Mouse (Mus musculus): ENCODE data around the gene Wbp2nl.
"Not testable (repeated sequence)": the region's sequence is repeated elsewhere in the genome, so short reads cannot be mapped to it uniquely, and the experiment has no call there.

Gene Wbp2nl

GRCm38 (mm10) chr15:82348999-82349341, 50.2 kb downstream of the Wbp2nl start:
- DNase-seq (ENCODE audit: low spot score) = no peak

- DNase-seq (ENCODE audit: low spot score) = no peak
Observed at GRCm38 (mm10) chr15:82350349-82350748, 51.6 kb downstream of the Wbp2nl start.

DNA sequence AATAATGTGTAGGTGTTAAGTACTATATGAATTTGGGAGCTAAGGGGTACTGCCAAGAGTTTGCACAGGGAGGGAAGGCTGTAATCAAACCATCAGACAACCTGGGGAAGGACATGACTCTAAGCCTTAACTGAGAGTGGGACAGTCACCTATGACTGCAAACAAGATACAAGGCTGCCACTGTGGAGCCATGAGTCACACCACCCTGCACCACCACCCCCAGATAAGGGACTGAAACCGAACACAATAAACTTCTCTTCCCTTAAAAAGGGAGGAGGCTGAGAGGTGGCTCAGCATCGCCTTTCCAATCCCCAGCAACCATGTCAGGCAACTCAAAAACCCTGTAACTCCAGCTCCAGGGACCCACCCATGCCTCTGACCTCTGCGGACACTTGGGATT, 52.7 kb downstream of the Wbp2nl start:
- no peak for DNase-seq (ENCODE audit: low spot score)

GRCm38 (mm10) chr15:82353078-82353744, 54.5 kb downstream of the Wbp2nl start:
- no peak for DNase-seq (ENCODE audit: low spot score)

DNA sequence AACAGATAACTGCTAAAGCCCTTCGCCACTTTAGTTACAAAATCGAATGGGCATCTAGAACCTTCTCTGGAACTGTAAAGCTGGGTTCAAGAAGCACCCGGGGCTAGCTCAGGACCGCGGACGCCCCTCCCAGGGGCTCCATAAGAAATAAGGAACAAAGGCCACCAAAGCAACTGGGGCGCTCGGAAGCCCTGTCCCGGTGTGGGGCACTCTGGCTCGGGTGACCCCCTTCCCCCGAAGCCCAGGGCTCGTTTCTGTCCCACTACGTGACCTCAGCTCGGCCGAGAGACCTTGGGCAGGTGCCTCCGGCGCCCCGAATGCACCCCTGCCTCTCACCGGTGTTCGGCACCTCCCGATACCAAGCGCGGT, 55.0 kb downstream of the Wbp2nl start:
- DNase-seq (ENCODE audit: low spot score) = no peak

- peak; percentile 97 for DNase-seq (ENCODE audit: low spot score)
Observed at GRCm38 (mm10) chr15:82354126-82354945, 55.6 kb downstream of the Wbp2nl start, which contains the start of gene Ndufa6. Gene Ndufa6 (minus strand): TSS chr15:82354322.

DNA sequence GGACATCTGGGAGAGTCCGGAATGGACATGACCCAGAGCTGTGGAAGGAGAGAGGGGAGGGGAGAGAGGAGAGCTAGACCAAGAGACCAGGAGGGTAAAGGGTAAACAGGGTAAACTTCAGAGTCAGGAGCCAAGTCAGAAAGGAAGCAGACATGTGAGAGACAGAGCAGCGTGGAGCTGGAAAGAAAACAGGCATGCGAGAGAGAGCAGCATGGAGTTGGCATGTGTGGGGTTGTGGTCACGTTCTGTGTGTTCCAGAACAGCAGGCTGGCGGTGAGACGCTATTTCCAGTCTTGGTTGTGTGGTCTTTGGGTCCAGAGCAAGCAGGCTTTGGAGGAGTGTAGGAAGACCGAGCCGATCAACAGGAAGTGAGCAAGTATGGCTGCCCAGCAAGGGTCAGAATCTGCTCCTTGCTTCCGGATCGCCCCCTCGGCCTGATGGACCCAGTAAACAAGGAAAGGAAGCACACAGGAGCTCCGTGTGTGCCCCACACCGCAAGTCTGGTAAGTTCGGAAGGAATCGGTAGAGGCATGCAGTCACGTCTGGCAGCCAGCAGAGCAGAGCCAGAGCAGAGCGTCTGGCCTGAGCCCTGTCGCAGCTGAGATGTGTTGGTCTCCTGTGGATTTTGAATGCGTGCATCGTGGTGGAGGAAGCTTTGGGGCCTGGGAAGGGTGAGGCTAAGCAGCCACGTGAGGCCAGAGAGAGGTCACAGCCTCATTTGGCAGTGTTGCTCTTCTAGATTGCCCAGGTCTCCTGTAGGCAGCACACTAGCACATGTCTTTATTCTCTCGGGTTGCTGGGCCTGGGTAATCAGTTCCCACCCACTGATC, 59.9 kb downstream of the Wbp2nl start:
- DNase-seq (ENCODE audit: low spot score) = no peak

- DNase-seq (ENCODE audit: low spot score) = no peak
Observed at GRCm38 (mm10) chr15:82361459-82362018, 62.8 kb downstream of the Wbp2nl start.

GRCm38 (mm10) chr15:82362234-82362633, 63.5 kb downstream of the Wbp2nl start:
- no peak for DNase-seq (ENCODE audit: low spot score)

- not testable (repeated sequence) for DNase-seq (ENCODE audit: low spot score)
Observed at GRCm38 (mm10) chr15:82363801-82364200, 65.0 kb downstream of the Wbp2nl start.
